Mouse (Mus musculus) testis, adult 2 months (tissue): Measurements from ENCODE around the gene Serinc3.

Experiments used
- CTCF ChIP-seq: fragments of 200-500 bp; IDR thresholded peaks from 2 replicates; pipeline ENCODE4 v1.5.1; 2012; ENCODE audit warnings: low read depth, mild to moderate bottlenecking, inconsistent platforms, low read length, moderate library complexity; ENCODE audit not compliant: control insufficient read depth, insufficient read depth, insufficient replicate concordance
- POLR2A ChIP-seq: fragments of 200-500 bp; IDR thresholded peaks from 2 replicates; pipeline ENCODE4 v1.6.1; 2012; ENCODE audit warnings: low read depth, mild to moderate bottlenecking, inconsistent platforms, low read length, moderate library complexity; ENCODE audit not compliant: control insufficient read depth

DNA sequence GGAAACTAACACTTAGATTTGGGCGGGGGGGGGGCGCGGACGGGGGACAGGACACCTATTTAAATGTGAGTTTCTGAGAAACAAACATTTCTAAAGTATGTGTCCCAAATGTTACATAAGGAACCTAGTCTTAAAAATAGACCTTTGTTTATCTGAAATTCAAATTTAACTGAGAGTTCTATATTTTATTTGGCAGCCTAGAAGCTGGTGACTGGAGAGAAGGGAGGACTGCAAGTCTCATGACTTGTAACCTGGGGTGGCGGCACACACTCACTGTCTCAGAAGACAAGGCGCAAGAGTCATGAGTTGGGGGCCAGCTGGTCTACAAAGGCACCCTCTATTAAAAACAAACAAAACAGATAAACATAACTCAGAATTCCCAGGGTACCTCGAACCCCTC lies 43.9 kb downstream of the Serinc3 start:
- TF ChIP-seq POLR2A (no peak), CTCF (no peak)
